Mouse (Mus musculus) cerebellum, adult 18-20 months (tissue): ENCODE results near the gene Slc25a38.

ENCODE experiments used
- DNase-seq, 2 experiments: peaks; one replicate each; pipeline ENCODE4 v3.0.0; 2021

The Slc25a38 gene

GRCm38 (mm10) chr9:120110211-120111018 lies at the start of gene Slc25a38:
Slc25a38 (plus strand) TSS chr9:120110374.
- DNase-seq, result peak; percentile 96 to 97

- no peak for DNase-seq
These were observed 45.9 kb upstream of the Slc25a38 start for GRCm38 (mm10) chr9:120064317-120064716.

- DNase-seq, result no peak
These were observed 42.6 kb upstream of the Slc25a38 start for GRCm38 (mm10) chr9:120067609-120068008.

- no peak for DNase-seq
These were observed 42.1 kb upstream of the Slc25a38 start for GRCm38 (mm10) chr9:120068047-120068446.

GRCm38 (mm10) chr9:120069779-120070178 lies 40.4 kb upstream of the Slc25a38 start, which contains the start of gene Cx3cr1:
Cx3cr1 (minus strand) TSS chr9:120069879.
- DNase-seq, result no peak

GRCm38 (mm10) chr9:120071251-120071650 lies 38.9 kb upstream of the Slc25a38 start:
- no peak for DNase-seq

- DNase-seq, result peak; percentile 79 to 85
These were observed 37.0 kb upstream of the Slc25a38 start for GRCm38 (mm10) chr9:120073169-120073568.

- DNase-seq, result no peak
These were observed 35.7 kb upstream of the Slc25a38 start for GRCm38 (mm10) chr9:120074516-120074915.

- no peak for DNase-seq
These were observed 31.9 kb upstream of the Slc25a38 start for GRCm38 (mm10) chr9:120078241-120078640.

GRCm38 (mm10) chr9:120079901-120080300 lies 30.3 kb upstream of the Slc25a38 start:
- no peak for DNase-seq

GRCm38 (mm10) chr9:120080546-120081108 lies 29.5 kb upstream of the Slc25a38 start:
- DNase-seq, result no peak

GRCm38 (mm10) chr9:120081247-120081646 lies 28.9 kb upstream of the Slc25a38 start:
- DNase-seq, result no peak

- no peak for DNase-seq
These were observed 28.2 kb upstream of the Slc25a38 start for GRCm38 (mm10) chr9:120081967-120082366.

- DNase-seq, result no peak
These were observed 27.5 kb upstream of the Slc25a38 start for GRCm38 (mm10) chr9:120082691-120083090.

GRCm38 (mm10) chr9:120083158-120083894 lies 26.8 kb upstream of the Slc25a38 start:
- DNase-seq, result no peak

- no peak for DNase-seq
These were observed 25.8 kb upstream of the Slc25a38 start for GRCm38 (mm10) chr9:120084406-120084805.

GRCm38 (mm10) chr9:120089125-120089524 lies 21.0 kb upstream of the Slc25a38 start:
- no peak for DNase-seq

GRCm38 (mm10) chr9:120091086-120091485 lies 19.1 kb upstream of the Slc25a38 start:
- DNase-seq, result no peak

- DNase-seq, result no peak
These were observed 18.4 kb upstream of the Slc25a38 start, which contains the start of gene Ccr8 for GRCm38 (mm10) chr9:120091696-120092238. Ccr8 (plus strand) TSS chr9:120092114.

- no peak for DNase-seq
These were observed 16.5 kb upstream of the Slc25a38 start for GRCm38 (mm10) chr9:120093701-120094100.

GRCm38 (mm10) chr9:120095886-120096285 lies 14.3 kb upstream of the Slc25a38 start:
- DNase-seq, result no peak

- peak; percentile 69 to 75 for DNase-seq
These were observed 11.5 kb upstream of the Slc25a38 start for GRCm38 (mm10) chr9:120098682-120099081.

- DNase-seq, result no peak
These were observed 10.9 kb upstream of the Slc25a38 start for GRCm38 (mm10) chr9:120099304-120099703.
